Mouse (Mus musculus): ENCODE measurements at regions not wholly inside any gene's neighbourhood (a gene's known extent, or its start where the extent isn't known, plus 50 kb on each side); places are given as distances from the start of the nearest gene placed in this dataset.

DNA sequence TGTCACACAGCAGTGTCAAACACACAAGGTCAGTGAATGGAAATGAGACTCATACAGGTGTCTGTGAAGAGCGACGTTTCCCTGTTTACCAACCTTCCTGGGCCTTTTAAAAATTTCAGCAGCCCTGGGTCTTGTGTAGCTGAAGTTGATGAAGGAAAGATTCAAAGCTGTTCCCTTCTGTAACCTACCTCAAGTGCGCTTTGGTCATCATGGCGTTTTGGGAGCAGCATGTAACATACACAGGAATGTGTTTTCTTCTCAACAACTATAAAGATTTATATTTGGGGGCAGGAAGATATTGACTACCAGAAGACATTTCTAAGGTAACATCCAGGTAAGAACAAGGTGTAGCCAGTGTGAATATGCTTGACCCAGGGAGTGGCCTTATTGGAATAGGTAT, 466.9 kb upstream of the Cdh4 start:
- no peak overlapping the region for H3K4me3 ChIP-seq
- 0 out of 2 replicates have a peak, but pooled peaks cover 1% of the 10 kb centered on the region for H3K27me3 ChIP-seq
- 94% methylated on average over 4 of the region's 4 CpGs for WGBS
- no peak overlapping the region for H3K9ac ChIP-seq
- H3K4me2 ChIP-seq (replicated peaks) = no peak overlapping the region
- H3K36me3 ChIP-seq = no peaks in the 10 kb centered on the region
- no peak overlapping the region for H3K27ac ChIP-seq
- no peaks in the 10 kb centered on the region for H3K9me3 ChIP-seq
- no peak for ATAC-seq (ENCODE audit: low FRiP score, low read depth)
- H3K4me1 ChIP-seq = no peaks in the 10 kb centered on the region

DNA sequence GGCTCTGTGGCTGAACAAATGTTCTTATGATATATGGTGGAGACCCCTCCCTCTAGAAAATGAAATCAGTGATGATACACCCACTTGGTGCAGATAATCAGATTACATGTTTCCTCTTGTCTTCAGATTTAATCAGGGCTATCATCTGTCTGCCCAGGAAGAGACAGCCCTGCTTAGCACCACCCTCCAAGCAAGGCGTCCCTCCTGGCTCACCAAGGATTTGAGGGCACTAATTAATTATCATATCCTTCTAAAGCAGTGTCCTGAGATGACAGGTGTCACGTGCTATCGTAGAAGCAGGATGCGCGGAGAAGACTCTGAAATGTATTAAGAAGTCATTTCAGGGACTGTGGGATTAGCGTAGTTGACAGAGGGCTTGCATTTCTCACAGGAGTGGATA, 466.2 kb upstream of the Cdh4 start:
- Histone ChIP-seq H3K27me3 (no peaks in the 10 kb centered on the region), H3K9me3 (no peaks in the 10 kb centered on the region), H3K4me2 (replicated peaks) (no peak overlapping the region), H3K27ac (no peak overlapping the region), H3K9ac (no peak overlapping the region), H3K4me1 (no peaks in the 10 kb centered on the region), H3K4me3 (no peak overlapping the region), H3K36me3 (no peaks in the 10 kb centered on the region)
- ATAC-seq (ENCODE audit: low FRiP score, low read depth) = no peak
- 87% methylated on average over 6 of the region's 6 CpGs for WGBS

DNA sequence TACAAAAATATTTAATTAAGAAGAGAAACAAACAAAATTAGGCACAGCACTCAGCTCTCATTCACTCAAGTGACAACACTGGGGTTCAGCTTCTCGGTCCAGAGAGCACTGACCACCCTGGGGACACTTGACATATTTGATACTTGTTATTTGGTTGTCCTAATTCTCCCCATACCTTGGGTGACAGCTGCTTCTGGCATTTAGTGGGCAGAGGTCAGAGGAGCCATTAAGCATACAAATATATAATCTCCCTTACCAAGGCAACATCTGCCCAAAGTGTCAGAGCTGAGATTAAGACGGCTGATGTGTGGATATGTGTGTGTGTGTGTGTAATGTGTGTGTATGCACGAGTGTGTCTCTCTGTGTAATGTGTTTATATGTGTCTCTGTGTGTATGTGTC, 465.7 kb upstream of the Cdh4 start:
- Histone ChIP-seq H3K4me2 (replicated peaks) (no peak overlapping the region), H3K4me3 (no peak overlapping the region), H3K27me3 (no peaks in the 10 kb centered on the region), H3K4me1 (peaks cover under 1% of the 10 kb centered on the region; the same call in 1 of the 2 replicates), H3K9me3 (no peaks in the 10 kb centered on the region), H3K27ac (no peak overlapping the region), H3K9ac (no peak overlapping the region), H3K36me3 (no peaks in the 10 kb centered on the region)
- no peak for ATAC-seq (ENCODE audit: low FRiP score, low read depth)
- WGBS = 76% methylated on average over 3 of the region's 3 CpGs

DNA sequence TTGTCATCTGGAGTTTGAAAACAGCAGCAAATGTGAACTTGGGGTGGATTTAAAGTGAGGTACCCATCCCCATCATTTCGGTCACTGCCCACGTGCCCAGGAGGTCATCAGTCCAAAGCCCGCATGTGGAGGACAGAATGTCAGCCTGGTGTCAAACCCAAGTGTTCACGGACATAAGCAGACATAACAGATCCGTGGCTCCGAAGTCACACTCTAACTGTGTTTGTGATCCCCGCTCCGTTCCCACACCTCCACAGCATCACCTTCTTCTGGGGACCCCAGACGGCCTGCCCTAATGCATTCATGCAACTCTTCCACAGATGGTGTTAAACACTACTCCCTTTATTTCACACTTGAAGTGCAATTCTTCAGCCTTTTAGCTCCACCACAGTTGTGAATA, 462.8 kb upstream of the Cdh4 start:
- no peak overlapping the region for H3K4me3 ChIP-seq
- no peaks in the 10 kb centered on the region for H3K27me3 ChIP-seq
- H3K27ac ChIP-seq = no peak overlapping the region
- 91% methylated on average over 9 of the region's 9 CpGs for WGBS
- H3K9ac ChIP-seq = no peak overlapping the region
- H3K36me3 ChIP-seq = no peaks in the 10 kb centered on the region
- H3K4me1 ChIP-seq = peaks cover 8% of the 10 kb centered on the region
- no peaks in the 10 kb centered on the region for H3K9me3 ChIP-seq
- H3K4me2 ChIP-seq (replicated peaks) = no peak overlapping the region
- ATAC-seq (ENCODE audit: low FRiP score, low read depth) = no peak

DNA sequence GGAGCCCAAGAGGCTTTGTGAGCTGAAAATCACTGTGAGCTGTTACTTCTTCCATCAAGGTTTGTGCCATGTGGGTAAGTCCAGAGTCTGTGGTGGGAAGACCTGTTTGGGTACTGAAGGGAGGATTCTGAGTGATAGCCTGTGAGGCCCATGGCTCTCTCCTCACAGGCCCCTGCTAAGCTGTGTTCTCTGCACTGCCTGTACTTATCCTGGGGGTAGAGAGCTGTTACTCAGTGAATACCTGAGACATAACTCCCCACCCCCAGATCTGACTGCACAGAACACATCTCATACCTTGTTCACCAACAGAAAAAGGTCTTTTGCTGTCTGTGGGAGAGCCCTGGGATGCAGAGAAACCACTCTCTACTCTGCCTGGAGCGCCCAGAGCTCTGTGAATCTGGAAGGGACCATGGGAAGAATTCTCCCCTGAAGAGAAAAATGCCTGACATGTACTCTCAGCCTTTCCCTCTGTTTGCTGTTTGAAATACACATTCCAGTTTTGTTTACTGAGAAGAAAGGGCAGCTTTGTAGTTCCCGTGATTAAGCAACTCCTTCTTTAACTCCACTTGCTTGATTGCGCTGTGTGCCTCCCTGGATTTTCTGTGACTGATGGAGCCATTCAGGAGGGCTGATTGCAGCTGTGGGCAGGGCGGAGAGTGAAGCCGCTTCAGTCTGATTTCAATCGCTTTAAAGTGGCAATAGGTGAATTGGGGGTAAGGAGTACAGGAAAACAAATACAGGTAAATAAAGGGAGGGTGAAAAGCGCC, 460.3 kb upstream of the Cdh4 start:
- no peak for ATAC-seq (ENCODE audit: low FRiP score, low read depth)
- WGBS = 30% methylated on average over 7 of the region's 7 CpGs
- Histone ChIP-seq H3K4me1 (peaks cover 14% of the 10 kb centered on the region), H3K9ac (no peak overlapping the region), H3K27me3 (no peaks in the 10 kb centered on the region), H3K27ac (no peak overlapping the region), H3K9me3 (no peaks in the 10 kb centered on the region), H3K4me3 (no peak overlapping the region), H3K36me3 (no peaks in the 10 kb centered on the region), H3K4me2 (replicated peaks) (no peak overlapping the region)

DNA sequence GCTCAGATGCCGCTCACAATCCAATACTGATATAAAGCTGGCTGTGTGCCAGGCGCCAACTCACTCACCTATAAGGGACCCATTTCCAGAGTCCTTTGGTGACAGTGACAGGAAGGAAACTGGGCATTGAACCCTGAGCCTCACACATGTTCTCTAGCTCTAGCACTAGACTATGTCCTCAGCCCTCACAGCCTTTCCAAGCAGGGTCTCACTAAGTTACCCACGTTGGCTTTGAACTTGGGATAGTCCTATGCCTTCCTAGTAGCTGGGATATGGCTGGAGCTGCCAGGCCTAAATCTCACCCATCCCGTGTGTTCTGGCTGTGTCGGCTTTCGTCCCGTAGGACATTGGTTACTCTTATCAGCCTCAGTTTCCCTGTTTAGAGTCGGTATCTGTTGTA, 458.4 kb upstream of the Cdh4 start:
- Histone ChIP-seq H3K27ac (no peak overlapping the region), H3K9me3 (no peaks in the 10 kb centered on the region), H3K4me2 (replicated peaks) (no peak overlapping the region), H3K36me3 (no peaks in the 10 kb centered on the region), H3K4me1 (peaks cover 14% of the 10 kb centered on the region), H3K4me3 (no peak overlapping the region), H3K9ac (no peak overlapping the region), H3K27me3 (no peaks in the 10 kb centered on the region)
- 93% methylated on average over 8 of the region's 8 CpGs for WGBS
- no peak for ATAC-seq (ENCODE audit: low FRiP score, low read depth)

DNA sequence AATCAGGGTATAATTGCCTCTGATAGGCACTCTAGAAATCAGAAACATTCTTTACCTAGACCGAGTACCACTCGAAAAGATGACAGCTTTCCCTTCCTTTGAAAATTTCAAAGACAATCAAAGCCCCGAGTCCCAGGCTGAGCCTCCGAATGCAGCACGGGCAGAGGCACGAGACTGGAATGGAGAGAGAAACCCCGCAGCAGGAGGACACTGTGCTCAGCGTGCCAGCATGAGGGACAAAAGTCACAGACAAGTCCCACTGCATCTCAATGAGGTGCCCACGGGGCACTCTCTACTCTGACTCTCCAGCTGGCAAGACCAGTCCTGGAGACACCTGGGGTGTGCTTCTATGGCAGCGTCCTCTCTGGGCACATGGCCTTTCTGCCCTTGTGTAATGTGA, 454.3 kb upstream of the Cdh4 start:
- no peak overlapping the region for H3K4me3 ChIP-seq
- no peak for ATAC-seq (ENCODE audit: low FRiP score, low read depth)
- peaks cover 25% of the 10 kb centered on the region for H3K4me1 ChIP-seq
- H3K27ac ChIP-seq = no peak overlapping the region
- H3K36me3 ChIP-seq = no peaks in the 10 kb centered on the region
- H3K4me2 ChIP-seq (replicated peaks) = no peak overlapping the region
- 70% methylated on average over 10 of the region's 10 CpGs for WGBS
- H3K9me3 ChIP-seq = no peaks in the 10 kb centered on the region
- H3K27me3 ChIP-seq = no peaks in the 10 kb centered on the region
- H3K9ac ChIP-seq = no peak overlapping the region

DNA sequence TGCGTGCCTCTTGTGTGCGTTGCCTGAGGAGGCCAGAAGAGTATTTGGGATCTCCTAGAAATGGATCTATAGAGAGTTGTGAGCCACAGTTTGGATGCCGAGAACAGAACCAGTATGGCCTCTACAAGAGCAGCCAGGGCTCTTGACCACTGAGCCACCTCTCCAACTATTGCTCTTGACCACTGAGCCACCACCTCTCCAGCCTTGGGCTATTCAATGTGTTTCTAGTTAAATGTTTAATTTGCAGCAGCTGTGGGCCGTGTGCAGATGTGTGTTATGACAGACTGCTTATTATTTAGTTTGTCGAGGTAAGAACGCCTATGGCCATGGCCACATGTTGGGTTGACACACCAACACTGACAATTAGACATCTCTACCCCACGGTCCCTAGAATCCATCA, 452.9 kb upstream of the Cdh4 start:
- WGBS = 49% methylated on average over 7 of the region's 7 CpGs
- no peak overlapping the region for H3K4me3 ChIP-seq
- H3K27me3 ChIP-seq = no peaks in the 10 kb centered on the region
- H3K9me3 ChIP-seq = no peaks in the 10 kb centered on the region
- H3K4me2 ChIP-seq (replicated peaks) = no peak overlapping the region
- ATAC-seq (ENCODE audit: low FRiP score, low read depth) = no peak
- H3K4me1 ChIP-seq = peaks cover 27% of the 10 kb centered on the region
- no peak overlapping the region for H3K9ac ChIP-seq
- H3K36me3 ChIP-seq = no peaks in the 10 kb centered on the region
- no peak overlapping the region for H3K27ac ChIP-seq

DNA sequence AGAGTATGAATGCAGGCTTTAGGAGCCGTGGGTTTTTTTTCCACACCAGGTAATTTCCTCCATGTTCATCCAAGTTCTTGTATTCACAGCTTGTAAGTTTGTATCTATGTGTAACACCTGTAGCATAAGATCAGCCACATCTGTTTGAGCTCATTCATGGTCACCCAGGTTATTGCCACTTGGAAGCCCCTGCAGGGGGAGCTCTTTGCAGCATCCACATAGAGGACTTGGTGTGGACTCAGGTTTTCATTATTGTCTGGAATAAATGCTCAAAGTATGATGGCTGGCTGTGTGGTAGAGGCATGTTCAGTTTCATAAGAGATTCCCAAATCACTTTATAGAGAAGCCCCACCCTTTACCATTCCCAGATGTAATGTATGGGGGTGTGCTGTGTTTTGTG, 452.4 kb upstream of the Cdh4 start:
- no peaks in the 10 kb centered on the region for H3K9me3 ChIP-seq
- no peaks in the 10 kb centered on the region for H3K27me3 ChIP-seq
- no peak overlapping the region for H3K4me2 ChIP-seq (replicated peaks)
- peaks cover 26% of the 10 kb centered on the region for H3K4me1 ChIP-seq
- H3K27ac ChIP-seq = no peak overlapping the region
- WGBS = 65% methylated on average over 1 of the region's 1 CpGs
- ATAC-seq (ENCODE audit: low FRiP score, low read depth) = no peak
- H3K4me3 ChIP-seq = no peak overlapping the region
- H3K9ac ChIP-seq = no peak overlapping the region
- H3K36me3 ChIP-seq = no peaks in the 10 kb centered on the region

DNA sequence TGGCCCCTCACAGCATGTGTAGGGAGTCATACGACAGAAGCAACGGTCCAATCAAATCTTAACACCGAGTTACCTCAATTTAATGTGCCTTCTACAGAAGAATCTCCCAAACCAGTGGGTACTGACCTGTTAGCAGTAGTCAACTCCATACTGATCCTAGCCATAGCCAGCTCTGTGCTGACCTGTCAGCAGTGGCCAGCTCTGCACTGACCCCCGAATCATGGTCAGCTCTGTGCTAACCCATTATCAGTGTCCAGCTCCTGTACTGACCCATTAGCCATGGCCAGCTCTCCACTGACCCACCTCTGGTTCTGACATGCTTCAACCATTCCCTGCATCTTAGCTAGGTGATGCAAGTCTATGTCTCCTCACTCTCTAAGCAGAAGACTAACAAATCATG, 451.3 kb upstream of the Cdh4 start:
- no peak for ATAC-seq (ENCODE audit: low FRiP score, low read depth)
- Histone ChIP-seq H3K9me3 (no peaks in the 10 kb centered on the region), H3K4me1 (peaks cover 20% of the 10 kb centered on the region), H3K27me3 (no peaks in the 10 kb centered on the region), H3K36me3 (no peaks in the 10 kb centered on the region), H3K27ac (no peak overlapping the region), H3K4me3 (no peak overlapping the region), H3K4me2 (replicated peaks) (no peak overlapping the region), H3K9ac (no peak overlapping the region)
- 75% methylated on average over 4 of the region's 4 CpGs for WGBS

DNA sequence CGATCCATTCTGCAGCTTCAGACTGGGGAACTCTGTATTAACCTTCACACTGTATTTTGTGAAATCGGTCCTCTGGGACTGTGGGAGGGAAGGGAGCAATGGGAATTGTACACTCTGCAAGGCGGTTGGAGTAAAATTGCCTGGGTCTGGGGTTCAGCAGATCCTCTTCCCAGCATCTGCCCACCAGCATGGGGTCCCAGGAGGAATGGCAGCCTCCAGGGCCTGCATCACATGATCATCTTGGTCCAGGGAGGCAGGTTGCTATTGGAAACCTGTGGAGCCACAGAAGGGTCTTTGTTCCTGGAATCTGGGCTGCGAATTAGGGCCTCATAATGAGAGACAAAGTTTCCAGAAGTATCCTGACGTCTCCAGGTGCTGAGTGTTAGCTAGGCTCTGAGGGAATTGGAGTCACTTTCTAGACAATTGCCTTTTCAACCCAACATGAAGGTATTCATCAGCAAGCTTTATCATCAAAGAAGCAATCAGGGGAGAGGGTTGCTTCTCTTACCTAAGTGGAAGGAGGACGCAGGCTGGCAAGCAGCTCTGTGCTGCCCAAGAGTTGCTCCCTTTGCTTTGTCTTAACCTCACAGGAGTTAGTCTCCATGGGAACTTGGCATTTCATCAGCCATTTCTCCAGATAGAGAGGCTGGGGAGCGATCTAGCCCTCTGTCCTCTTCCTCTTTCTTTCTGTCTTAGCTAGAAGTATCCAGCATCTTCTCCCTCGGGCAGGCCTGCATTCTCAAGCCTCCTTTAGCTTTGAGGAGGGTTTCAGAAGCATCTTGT, 449.7 kb upstream of the Cdh4 start:
- ATAC-seq (ENCODE audit: low FRiP score, low read depth) = no peak
- Histone ChIP-seq H3K27ac (peak overlapping the region; percentile 15; the same call in 1 of the 2 replicates), H3K4me3 (no peak overlapping the region), H3K9me3 (no peaks in the 10 kb centered on the region), H3K9ac (no peak overlapping the region), H3K4me1 (peaks cover 20% of the 10 kb centered on the region), H3K36me3 (no peaks in the 10 kb centered on the region), H3K27me3 (no peaks in the 10 kb centered on the region), H3K4me2 (replicated peaks) (no peak overlapping the region)
- 52% methylated on average over 8 of the region's 8 CpGs for WGBS

DNA sequence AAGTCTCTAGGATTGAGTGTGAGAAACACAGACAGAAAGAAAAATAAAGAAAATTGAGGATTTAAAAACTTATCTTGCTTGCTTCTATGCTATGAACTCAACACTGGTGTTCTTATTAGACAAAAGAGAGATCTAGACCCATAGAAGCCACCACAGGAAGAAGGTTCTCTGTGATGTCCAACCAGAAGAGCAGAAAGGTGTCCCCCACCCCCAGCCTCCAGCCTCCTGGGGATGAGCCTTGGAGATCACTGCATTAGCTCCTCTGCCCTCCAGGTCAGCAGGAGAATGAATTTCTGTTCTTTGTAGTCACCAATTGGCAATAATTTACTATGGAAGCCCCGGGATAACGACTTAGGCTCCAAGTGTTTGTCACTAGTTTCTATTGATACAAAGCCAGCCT, 444.3 kb upstream of the Cdh4 start:
- Histone ChIP-seq H3K36me3 (no peaks in the 10 kb centered on the region), H3K4me3 (no peak overlapping the region), H3K4me1 (peaks cover 1% of the 10 kb centered on the region; the same call in 1 of the 2 replicates), H3K27ac (no peak overlapping the region), H3K27me3 (no peaks in the 10 kb centered on the region), H3K9me3 (no peaks in the 10 kb centered on the region), H3K4me2 (replicated peaks) (no peak overlapping the region), H3K9ac (no peak overlapping the region)
- no peak for ATAC-seq (ENCODE audit: low FRiP score, low read depth)
- WGBS = 59% methylated on average over 2 of the region's 2 CpGs

Measured in limb, embryonic 13.5 days (tissue).